Mouse (Mus musculus): ENCODE data around the gene Zbtb7a. TPM values are rescaled to one million over a fixed set of nuclear protein-coding genes. Genes with fewer than 3 reads are reported as not detected.
A peak's percentile ranks its signal among the peaks of the same experiment; 100 is the strongest.
"Not testable (repeated sequence)": the region's sequence is repeated elsewhere in the genome, so short reads cannot be mapped to it uniquely, and the experiment has no call there.

Zbtb7a gene
- polyA plus RNA-seq, 1 experiment from 2014 or later, result 13.5 TPM

DNA sequence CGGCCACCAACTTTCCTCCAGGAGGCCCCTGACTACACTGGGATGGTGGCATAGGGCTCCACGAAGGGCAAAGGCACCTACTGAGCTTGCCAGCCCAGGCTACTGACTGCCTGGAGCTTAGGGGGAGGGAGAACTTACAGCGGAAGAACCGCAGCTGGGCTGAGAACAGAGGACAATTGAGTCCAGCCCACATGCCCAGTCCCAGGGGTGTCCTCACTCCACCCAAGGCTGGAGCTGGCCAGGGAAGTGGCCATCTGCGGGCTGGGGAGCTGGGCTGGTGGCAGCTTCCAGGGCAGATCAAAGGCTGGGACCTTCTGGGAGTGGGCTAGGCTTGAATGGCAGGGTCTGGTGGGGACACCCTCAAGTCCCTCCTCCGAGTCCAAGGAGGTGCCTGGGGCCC is 19.7 kb downstream of the Zbtb7a start:
- Histone ChIP-seq H3K27ac (no peak overlapping the region), H3K9ac (no peak overlapping the region)

DNA sequence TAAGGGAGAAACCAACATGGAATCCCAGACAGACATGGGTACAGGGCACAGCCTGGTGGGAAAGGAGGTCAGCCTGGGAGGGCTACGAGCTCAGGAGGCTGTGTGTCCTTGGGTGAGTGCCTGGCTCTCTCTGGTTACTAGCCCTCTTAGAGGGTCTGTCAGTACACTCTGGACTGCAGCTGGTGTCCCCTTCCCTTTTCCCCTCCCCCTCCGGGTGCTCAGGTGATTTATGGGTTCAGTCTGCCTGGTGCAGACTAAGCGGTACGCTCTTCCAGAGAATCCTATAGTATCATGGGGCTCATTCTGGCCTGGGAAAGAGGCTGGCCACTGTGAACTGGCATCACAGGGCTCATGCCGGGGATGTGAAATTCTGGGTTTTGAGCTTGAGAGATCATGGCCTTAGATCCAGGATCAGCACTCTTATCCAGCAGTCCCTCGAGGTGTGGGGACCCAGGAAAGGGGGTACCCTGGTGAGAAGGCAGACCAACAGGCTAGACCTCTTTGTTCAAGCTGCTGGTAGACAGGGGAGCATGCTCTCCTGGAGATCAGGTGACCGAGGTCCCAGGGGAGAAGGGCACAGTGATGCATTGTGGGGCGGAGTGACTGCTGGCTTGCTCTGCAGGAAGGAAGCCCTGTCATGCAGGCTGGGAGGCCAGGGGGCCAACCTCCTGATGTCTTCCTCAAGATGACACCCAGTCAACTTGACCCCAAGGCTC is 26.7 kb downstream of the Zbtb7a start:
- Histone ChIP-seq H3K4me2 (no peak overlapping the region), H3K4me1 (peaks cover 15% of the 10 kb centered on the region), H3K9ac (no peak overlapping the region), H3K27me3 (no peaks in the 10 kb centered on the region), H3K27ac (no peak overlapping the region), H3K4me3 (replicated peaks) (no peak overlapping the region), H3K9me3 (no peaks in the 10 kb centered on the region), H3K36me3 (replicated peaks) (peaks cover 72% of the 10 kb centered on the region)
- no peak for ATAC-seq (ENCODE audit: low FRiP score)
- 93% methylated on average over 8 of the region's 8 CpGs for WGBS

More for the DNA sequence above, 19.7 kb downstream of the Zbtb7a start:
- Histone ChIP-seq H3K9me3 (no peaks in the 10 kb centered on the region), H3K4me2 (no peak overlapping the region), H3K4me3 (replicated peaks) (no peak overlapping the region), H3K36me3 (replicated peaks) (peaks cover 81% of the 10 kb centered on the region), H3K4me1 (no peaks in the 10 kb centered on the region), H3K27me3 (no peaks in the 10 kb centered on the region)
- no peak for ATAC-seq (ENCODE audit: low FRiP score)
- WGBS, result 87% methylated on average over 6 of the region's 6 CpGs

DNA sequence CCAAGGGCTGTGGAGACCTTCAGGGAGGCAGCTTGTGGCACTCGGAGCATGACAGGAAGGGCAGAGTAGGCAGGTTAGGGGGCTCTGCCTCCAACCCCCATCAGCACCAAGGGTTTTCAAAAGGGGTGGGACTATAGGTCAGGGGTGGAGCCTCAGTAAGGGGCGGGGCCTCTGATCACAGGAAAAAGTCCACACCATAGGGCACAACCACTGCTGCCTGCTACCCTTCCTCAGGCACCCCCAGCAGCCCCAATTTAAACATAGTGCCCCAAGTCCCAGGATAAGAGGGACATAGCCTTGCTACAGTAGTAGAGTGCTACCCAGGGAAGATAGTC is 27.3 kb downstream of the Zbtb7a start:
- Histone ChIP-seq H3K27ac (no peak overlapping the region), H3K9ac (no peak overlapping the region), H3K36me3 (replicated peaks) (peaks cover 66% of the 10 kb centered on the region), H3K27me3 (no peaks in the 10 kb centered on the region), H3K9me3 (no peaks in the 10 kb centered on the region), H3K4me1 (peaks cover 20% of the 10 kb centered on the region), H3K4me3 (replicated peaks) (no peak overlapping the region), H3K4me2 (no peak overlapping the region)
- ATAC-seq (ENCODE audit: low FRiP score), result no peak
- WGBS, result 82% methylated on average over 2 of the region's 2 CpGs

DNA sequence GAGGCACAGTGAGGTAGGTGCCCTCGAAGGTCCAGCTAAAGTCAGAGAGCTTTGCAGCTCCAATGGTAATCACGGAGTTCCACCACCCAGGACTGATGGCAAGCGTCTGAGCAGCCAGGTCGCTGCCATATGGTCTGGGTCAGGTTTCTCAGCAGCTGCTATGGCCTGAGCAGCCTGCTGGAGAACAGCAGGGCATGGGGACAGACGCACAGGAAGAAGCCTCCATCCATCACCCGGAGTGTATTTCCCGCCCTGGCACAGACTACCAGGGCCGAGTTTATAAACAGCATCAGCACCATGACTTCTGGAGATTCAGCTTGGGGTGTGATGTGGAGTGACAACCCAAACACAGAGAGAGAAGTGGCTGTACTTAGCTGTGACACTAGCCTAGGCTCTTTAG is 30.1 kb downstream of the Zbtb7a start:
- H3K4me2 ChIP-seq, result no peak overlapping the region
- H3K9me3 ChIP-seq, result no peaks in the 10 kb centered on the region
- H3K4me3 ChIP-seq (replicated peaks), result no peak overlapping the region
- peaks cover 44% of the 10 kb centered on the region for H3K36me3 ChIP-seq (replicated peaks)
- ATAC-seq (ENCODE audit: low FRiP score), result no peak
- H3K27ac ChIP-seq, result no peak overlapping the region
- no peak overlapping the region for H3K9ac ChIP-seq
- WGBS, result 92% methylated on average over 8 of the region's 8 CpGs
- H3K4me1 ChIP-seq, result peaks cover 31% of the 10 kb centered on the region
- no peaks in the 10 kb centered on the region for H3K27me3 ChIP-seq

DNA sequence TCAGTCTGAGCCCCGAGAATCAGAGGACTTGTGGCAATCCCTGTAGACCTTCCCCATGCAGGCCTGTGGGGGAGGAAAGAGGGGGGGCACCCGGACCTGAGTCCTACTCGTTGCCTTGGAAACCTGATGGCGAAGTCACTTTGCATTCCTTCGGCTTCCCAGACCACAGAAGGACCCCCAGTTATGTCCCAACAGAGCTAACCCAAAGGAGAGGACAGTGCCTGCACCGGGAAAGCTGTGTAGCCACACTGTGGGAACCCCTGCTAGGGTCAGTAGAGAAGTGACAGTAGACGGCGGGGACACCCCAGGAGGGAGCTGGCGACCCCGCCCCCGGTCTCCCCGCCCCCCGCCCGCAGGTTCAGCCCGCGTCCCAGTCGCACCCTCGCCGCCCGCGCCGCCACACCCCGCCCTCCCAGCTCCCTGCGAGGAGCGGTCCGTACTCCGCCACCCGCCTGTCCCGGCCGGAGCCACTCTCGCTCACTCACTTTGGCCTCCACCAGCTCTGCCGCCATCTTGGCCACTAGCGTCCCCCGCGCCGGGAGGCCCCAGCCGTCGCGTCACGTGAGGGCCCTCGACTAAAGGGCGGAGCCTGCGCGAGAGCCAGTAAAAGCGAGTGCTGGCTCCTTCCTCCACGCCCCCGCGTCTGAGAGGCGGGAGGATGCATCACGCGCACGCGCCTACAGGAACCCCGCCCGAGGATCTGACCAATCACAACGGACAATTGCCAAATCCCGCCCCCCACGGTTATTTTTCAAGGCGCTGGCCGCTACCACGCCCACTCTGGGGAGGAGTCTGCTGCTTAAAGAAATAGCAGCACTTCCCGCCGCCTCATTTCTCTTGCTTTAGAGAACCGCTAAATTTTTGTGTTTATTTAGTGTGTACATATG is 32.4 kb downstream of the Zbtb7a start, which contains the start of gene Pias4:
TSS of gene Pias4 (minus strand) at position 724 of the 887 bp plus-strand sequence.
- H3K4me2 ChIP-seq, result peak within 1 kb of the TSS; percentile 92
- peaks cover 20% of the 10 kb centered on the region for H3K36me3 ChIP-seq (replicated peaks)
- no peaks in the 10 kb centered on the region for H3K9me3 ChIP-seq
- peak within 1 kb of the TSS; percentile 86 for H3K4me3 ChIP-seq (replicated peaks)
- peak within 1 kb of the TSS; percentile 85 for H3K9ac ChIP-seq
- H3K27me3 ChIP-seq, result no peaks in the 10 kb centered on the region
- under 1% methylated on average over 57 of the region's 64 CpGs for WGBS
- peaks cover 28% of the 10 kb centered on the region for H3K4me1 ChIP-seq
- H3K27ac ChIP-seq, result peak within 1 kb of the TSS; percentile 78
- ATAC-seq (ENCODE audit: low FRiP score), result peak; percentile 94

DNA sequence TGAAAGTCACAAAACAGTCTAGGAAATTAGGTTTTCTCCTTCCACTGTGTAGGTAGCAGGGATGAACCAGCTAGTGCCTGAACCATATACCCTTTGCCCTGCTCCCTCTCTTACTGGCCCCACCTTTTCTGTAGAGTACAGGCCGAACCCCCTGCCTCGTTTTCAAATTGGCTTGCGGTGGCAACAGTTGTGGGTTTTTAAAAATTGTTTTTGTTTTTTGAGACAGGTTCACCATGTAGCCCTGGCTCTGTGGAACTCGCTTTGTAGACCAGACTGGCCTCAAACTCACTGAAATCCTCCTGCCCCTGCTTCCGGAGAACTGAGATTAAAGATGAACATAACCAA is 33.0 kb downstream of the Zbtb7a start:
- H3K27ac ChIP-seq, result peak overlapping the region; percentile 78

DNA sequence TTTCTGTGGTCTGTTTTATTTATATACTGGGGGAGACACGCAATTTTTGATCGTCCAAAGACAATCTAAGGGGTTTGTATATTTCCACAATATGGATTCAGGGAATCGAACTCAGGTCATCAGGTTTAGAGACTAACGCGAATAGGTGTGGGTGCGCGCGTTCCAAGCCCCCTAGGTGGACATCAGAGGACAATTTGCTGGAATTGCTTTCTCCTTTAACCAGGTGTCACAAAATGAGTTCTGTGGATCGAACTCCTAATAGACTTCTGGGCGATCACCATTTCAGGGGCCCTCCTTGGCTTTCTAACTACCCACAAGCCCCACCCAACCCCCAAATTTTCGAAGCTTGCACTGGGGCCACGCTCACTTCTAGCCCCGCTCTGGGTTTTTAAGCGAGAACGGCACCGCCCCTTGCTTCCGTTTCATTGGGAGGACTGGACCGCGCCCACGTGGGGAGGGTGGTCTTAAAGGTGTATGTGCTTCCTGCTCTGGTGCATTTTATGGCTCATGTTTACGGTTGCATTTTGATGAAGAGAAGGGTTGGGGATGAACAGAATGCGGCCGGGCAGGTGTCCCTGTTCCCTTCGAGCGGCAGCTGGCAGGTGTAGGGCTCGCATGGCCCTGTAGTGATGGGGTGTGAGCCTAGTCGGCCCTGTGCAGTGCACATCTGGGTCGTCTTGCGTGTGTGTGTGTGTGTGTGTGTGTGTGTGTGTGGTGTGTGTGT is 33.7 kb downstream of the Zbtb7a start:
- H3K27ac ChIP-seq, result peak overlapping the region; percentile 78
- H3K27me3 ChIP-seq, result no peaks in the 10 kb centered on the region
- no peaks in the 10 kb centered on the region for H3K9me3 ChIP-seq
- H3K36me3 ChIP-seq (replicated peaks), result peaks cover 13% of the 10 kb centered on the region
- peak overlapping the region; percentile 86 for H3K4me3 ChIP-seq (replicated peaks)
- WGBS, result 4% methylated on average over 29 of the region's 29 CpGs
- peak; percentile 31; the same call in 1 of the 2 replicates for ATAC-seq (ENCODE audit: low FRiP score)
- peak overlapping the region; percentile 92 for H3K4me2 ChIP-seq
- peak overlapping the region; percentile 54 for H3K9ac ChIP-seq
- peaks cover 35% of the 10 kb centered on the region for H3K4me1 ChIP-seq

More for the DNA sequence above, 33.0 kb downstream of the Zbtb7a start:
- H3K4me3 ChIP-seq (replicated peaks), result peak overlapping the region; percentile 86
- H3K27me3 ChIP-seq, result no peaks in the 10 kb centered on the region
- peak overlapping the region; percentile 54; the same call in 1 of the 2 replicates for H3K9ac ChIP-seq
- WGBS, result 8% methylated on average over 5 of the region's 5 CpGs
- peak; percentile 78 for ATAC-seq (ENCODE audit: low FRiP score)
- peaks cover 17% of the 10 kb centered on the region for H3K36me3 ChIP-seq (replicated peaks)
- no peaks in the 10 kb centered on the region for H3K9me3 ChIP-seq
- H3K4me1 ChIP-seq, result peaks cover 29% of the 10 kb centered on the region
- peak overlapping the region; percentile 92 for H3K4me2 ChIP-seq

DNA sequence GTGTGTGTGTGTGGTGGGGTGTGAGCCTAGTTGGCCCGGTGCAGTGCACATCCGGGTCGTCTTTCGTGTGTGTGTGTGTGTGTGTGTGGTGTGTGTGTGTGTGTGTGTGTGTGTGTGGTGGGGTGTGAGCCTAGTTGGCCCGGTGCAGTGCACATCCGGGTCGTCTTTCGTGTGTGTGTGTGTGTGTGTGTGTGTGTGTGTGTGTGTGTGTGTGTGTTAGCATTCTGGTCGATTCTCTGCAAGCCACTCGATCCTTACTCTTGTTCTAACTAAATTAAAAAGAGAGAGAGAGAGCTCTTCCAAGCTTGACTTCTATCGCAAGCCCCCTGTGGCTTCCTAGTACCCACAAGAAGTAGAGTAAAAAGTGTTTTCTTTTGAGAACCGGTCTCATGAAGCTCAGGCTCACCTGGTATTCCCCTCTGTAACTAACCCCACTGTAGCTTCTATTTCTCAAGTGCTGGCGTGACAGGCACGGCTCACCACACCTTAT is 34.4 kb downstream of the Zbtb7a start:
- H3K27me3 ChIP-seq; H3K4me3 ChIP-seq (replicated peaks); ATAC-seq (ENCODE audit: low FRiP score); H3K9me3 ChIP-seq; H3K4me2 ChIP-seq; H3K36me3 ChIP-seq (replicated peaks); H3K9ac ChIP-seq; H3K27ac ChIP-seq: not testable (repeated sequence)
- H3K4me1 ChIP-seq, result peaks cover 43% of the 10 kb centered on the region
- 54% methylated on average over 10 of the region's 14 CpGs for WGBS

DNA sequence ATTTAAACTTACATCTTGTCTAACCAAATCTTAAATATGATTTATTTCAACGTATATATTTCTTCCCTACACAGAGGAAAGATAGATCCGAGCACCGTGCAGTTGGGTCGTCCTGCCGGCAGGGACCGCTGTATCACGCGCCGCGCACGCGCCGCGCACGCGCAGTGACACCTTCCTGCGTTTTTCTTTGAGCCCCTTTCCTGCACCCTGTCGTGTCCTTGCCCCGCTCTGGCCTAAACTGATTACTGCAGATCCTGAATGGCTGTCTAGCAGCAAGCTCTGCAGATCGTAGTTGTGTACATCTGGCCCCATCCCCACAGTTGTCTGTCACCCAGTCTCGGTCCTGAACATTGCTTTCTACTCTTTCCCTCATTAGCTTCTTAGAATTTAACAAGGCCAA is 38.1 kb downstream of the Zbtb7a start:
- ATAC-seq (ENCODE audit: low FRiP score), result 0 out of 2 replicates have a peak, but pooled peaks have one; percentile 6
- peak overlapping the region; percentile 0; the same call in 1 of the 2 replicates for H3K4me3 ChIP-seq (replicated peaks)
- peaks cover 49% of the 10 kb centered on the region for H3K4me1 ChIP-seq
- H3K27me3 ChIP-seq, result no peaks in the 10 kb centered on the region
- peak overlapping the region; percentile 37 for H3K4me2 ChIP-seq
- H3K9ac ChIP-seq, result peak overlapping the region; percentile 47
- peak overlapping the region; percentile 95 for H3K27ac ChIP-seq
- no peaks in the 10 kb centered on the region for H3K9me3 ChIP-seq
- WGBS, result 4% methylated on average over 21 of the region's 21 CpGs
- peaks cover 9% of the 10 kb centered on the region for H3K36me3 ChIP-seq (replicated peaks)

DNA sequence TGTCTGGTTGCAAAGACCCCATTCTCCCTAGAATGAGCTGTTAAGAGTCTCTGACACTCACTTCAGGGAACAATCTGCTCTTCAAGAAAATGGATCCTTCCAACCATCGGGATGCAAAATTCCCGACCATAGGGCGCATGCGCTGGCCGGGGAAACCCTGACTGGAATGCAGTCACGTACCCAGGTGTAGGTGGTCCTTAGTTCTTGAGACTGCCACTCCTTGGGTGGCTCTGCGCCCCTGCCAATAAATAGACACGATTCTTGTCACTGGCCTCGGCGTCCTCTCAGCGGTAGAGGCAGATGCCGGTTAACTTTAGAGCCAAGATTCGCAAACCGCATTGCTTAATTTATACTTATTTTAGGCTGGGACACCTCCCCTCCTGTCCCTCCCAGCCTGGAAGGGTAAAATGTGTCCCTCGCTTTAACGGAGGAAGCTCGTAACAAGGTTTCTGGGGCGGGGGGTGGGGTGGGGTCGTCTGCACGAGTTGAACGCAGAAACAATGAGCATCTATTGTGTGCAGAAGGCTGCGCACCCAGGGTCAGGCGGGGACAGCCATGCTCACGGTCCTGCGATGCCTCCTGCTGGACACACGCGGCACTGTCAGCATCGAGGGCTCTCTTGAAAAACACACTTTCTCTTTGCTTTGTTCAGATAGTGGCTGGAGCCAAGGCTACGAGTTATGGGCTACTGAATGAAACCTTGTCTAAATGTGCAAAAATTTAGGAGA is 39.8 kb downstream of the Zbtb7a start:
- H3K4me1 ChIP-seq, result peaks cover 53% of the 10 kb centered on the region
- H3K4me3 ChIP-seq (replicated peaks), result peak overlapping the region; percentile 38
- peak overlapping the region; percentile 57 for H3K9ac ChIP-seq
- peak overlapping the region; percentile 95 for H3K27ac ChIP-seq
- peak; percentile 51 for ATAC-seq (ENCODE audit: low FRiP score)
- H3K9me3 ChIP-seq, result no peaks in the 10 kb centered on the region
- H3K36me3 ChIP-seq (replicated peaks), result peaks cover 25% of the 10 kb centered on the region
- WGBS, result 1% methylated on average over 29 of the region's 29 CpGs
- peak overlapping the region; percentile 72 for H3K4me2 ChIP-seq
- no peaks in the 10 kb centered on the region for H3K27me3 ChIP-seq

DNA sequence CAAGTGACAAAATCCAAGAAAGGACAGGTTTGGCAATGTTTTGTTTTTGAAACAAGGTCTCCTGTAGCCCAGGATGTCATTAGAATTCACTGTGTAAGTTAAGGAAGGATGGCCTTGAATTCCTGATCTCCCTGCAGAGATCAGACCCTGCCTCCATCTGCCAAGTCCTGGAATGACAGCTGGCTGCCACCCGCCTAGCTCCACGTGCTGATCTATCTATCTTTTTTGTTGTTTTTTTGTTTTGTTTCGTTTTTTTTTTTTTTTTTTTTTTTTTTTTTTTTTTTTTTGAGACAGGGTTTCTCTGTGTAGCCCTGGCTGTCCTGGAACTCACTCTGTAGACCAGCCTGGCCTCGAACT is 40.3 kb downstream of the Zbtb7a start:
- H3K27ac ChIP-seq, result peak overlapping the region; percentile 95
- peak overlapping the region; percentile 38; the same call in 1 of the 2 replicates for H3K4me3 ChIP-seq (replicated peaks)
- peak overlapping the region; percentile 72 for H3K4me2 ChIP-seq
- ATAC-seq (ENCODE audit: low FRiP score); H3K9ac ChIP-seq; H3K9me3 ChIP-seq; H3K27me3 ChIP-seq: not testable (repeated sequence)
- H3K36me3 ChIP-seq (replicated peaks), result peaks cover 31% of the 10 kb centered on the region
- H3K4me1 ChIP-seq, result peaks cover 53% of the 10 kb centered on the region
- WGBS, result 11% methylated on average over 4 of the region's 4 CpGs

Measured in forebrain, embryonic 12.5 days (tissue).